In genomic region chr3:96254683-96255355, GRCm38 (mm10) we compare ENCODE assay signal across 10 mouse cellular contexts. TPM values are rescaled to one million over a fixed set of nuclear protein-coding genes. Genes with fewer than 3 reads are reported as not detected.
DNase-seq lines count a peak whose midpoint lies in the region; ATAC-seq and TF ChIP-seq lines count a peak whose summit lies in the region.
"Had no signal": no experiment of that assay in that cellular context is flagged by ENCODE, and none has a peak within 500 bp of the region (broad histone marks: within the 10 kb centered on the region; RNA-seq: fewer than 3 reads in every experiment).

No protein-coding gene starts in this region.

- no peaks in the 10 kb centered on the region for H3K9me3 ChIP-seq in heart, embryonic 12.5 days (replicated peaks)
- H3K9me3 ChIP-seq in E14TG2a.4 (ENCODE audit: low read length) = no peaks in the 10 kb centered on the region
- no peaks in the 10 kb centered on the region for H3K9me3 ChIP-seq in limb, embryonic 14.5 days (ENCODE audit: control insufficient read depth, low read length)
- H3K9me3 ChIP-seq: limb, embryonic 12.5 days had no signal

- WGBS in heart, embryonic 12.5 days = 23% methylated on average over 10 of the region's 10 CpGs
- 36% methylated on average over 10 of the region's 10 CpGs for WGBS in limb, embryonic 14.5 days

- peaks cover 29% of the 10 kb centered on the region for H3K4me1 ChIP-seq in heart, embryonic 12.5 days (replicated peaks)
- peaks cover 45% of the 10 kb centered on the region for H3K4me1 ChIP-seq in E14TG2a.4 (replicated peaks; ENCODE audit: low read depth, low read length)
- H3K4me1 ChIP-seq in limb, embryonic 14.5 days (ENCODE audit: control insufficient read depth, insufficient read depth, low read length) = peaks cover 9% of the 10 kb centered on the region; the same call in 1 of the 2 replicates

- H3K27me3 ChIP-seq in heart, embryonic 12.5 days (replicated peaks) = no peaks in the 10 kb centered on the region
- no peaks in the 10 kb centered on the region for H3K27me3 ChIP-seq in E14TG2a.4 (ENCODE audit: insufficient read depth, low read length)
- no peaks in the 10 kb centered on the region for H3K27me3 ChIP-seq in limb, embryonic 14.5 days (ENCODE audit: control insufficient read depth, insufficient read depth, low read length)

- no peak for DNase-seq in heart, postnatal 36 days
- DNase-seq in brain, embryonic 14.5 days (ENCODE audit: low read depth) = peak; percentile 76
- peak; percentile 40 for DNase-seq in limb, embryonic 14.5 days (ENCODE audit: low spot score)
- no peak for DNase-seq in thymus, postnatal 4 days
- DNase-seq in right cerebral cortex, adult 18-20 months = no peak
- no peak for DNase-seq in left cerebral cortex, adult 18-20 months (ENCODE audit: low spot score in 2 of 2)
- DNase-seq: cerebellum, adult 8-10 months had no signal

- H3K36me3 ChIP-seq in heart, embryonic 12.5 days = no peaks in the 10 kb centered on the region
- H3K36me3 ChIP-seq in E14TG2a.4 (ENCODE audit: insufficient read depth, low read length) = no peaks in the 10 kb centered on the region
- H3K36me3 ChIP-seq in limb, embryonic 14.5 days (ENCODE audit: control insufficient read depth, insufficient read depth, low read length) = no peaks in the 10 kb centered on the region
- H3K36me3 ChIP-seq: limb, embryonic 12.5 days had no signal

- intact Hi-C loops in heart, postnatal 36 days (cut with DNase I) = no loop called here

- no peak for TF ChIP-seq POLR2A in brain, embryonic 14.5 days (IDR thresholded peaks at IDR 0.05; ENCODE audit: borderline replicate concordance, extremely low read depth, insufficient read depth, insufficient read length, poor library complexity, severe bottlenecking)
- TF ChIP-seq POLR2A in limb, embryonic 14.5 days (IDR thresholded peaks at IDR 0.05; ENCODE audit: borderline replicate concordance, extremely low read depth, insufficient read depth, insufficient read length) = no peak

- no peak overlapping the region for H3K4me3 ChIP-seq in heart, embryonic 12.5 days
- H3K4me3 ChIP-seq in E14TG2a.4 (replicated peaks; ENCODE audit: low read length) = peak overlapping the region; percentile 68
- no peak overlapping the region for H3K4me3 ChIP-seq in limb, embryonic 14.5 days (replicated peaks; ENCODE audit: low read length)
- H3K4me3 ChIP-seq: limb, embryonic 12.5 days had no signal

- no peak for TF ChIP-seq CTCF in E14TG2a.4 (conservative IDR thresholded peaks at IDR 0.05; ENCODE audit: low read length)
- no peak for TF ChIP-seq CTCF in brain, embryonic 14.5 days (IDR thresholded peaks at IDR 0.05; ENCODE audit: borderline replicate concordance, extremely low read depth, insufficient read depth, insufficient read length)

- H3K4me2 ChIP-seq in heart, embryonic 12.5 days = peak overlapping the region; percentile 31; the same call in 1 of the 2 replicates
- H3K4me2 ChIP-seq in limb, embryonic 14.5 days (replicated peaks; ENCODE audit: low read depth, low read length, severe bottlenecking) = no peak overlapping the region
- H3K4me2 ChIP-seq: limb, embryonic 12.5 days had no signal

- H3K27ac ChIP-seq in heart, embryonic 12.5 days (ENCODE audit: poor library complexity, severe bottlenecking) = no peak overlapping the region
- H3K27ac ChIP-seq in limb, embryonic 14.5 days (replicated peaks; ENCODE audit: low read depth, low read length) = no peak overlapping the region
- H3K27ac ChIP-seq: limb, embryonic 12.5 days had no signal

- peak overlapping the region; percentile 12; the same call in 1 of the 2 replicates for H3K9ac ChIP-seq in heart, embryonic 12.5 days
- H3K9ac ChIP-seq in limb, embryonic 14.5 days (ENCODE audit: low read depth, low read length, severe bottlenecking) = no peak overlapping the region
- H3K9ac ChIP-seq: limb, embryonic 12.5 days had no signal

- peak; percentile 51; the same call in 1 of the 2 replicates for ATAC-seq in heart, embryonic 12.5 days (ENCODE audit: insufficient number of reproducible peaks, low FRiP score)
- no peak for ATAC-seq in limb, embryonic 14.5 days (ENCODE audit: low FRiP score, low read depth)

RNA-seq across cellular contexts. Expression of gene Hist2h4, which starts 8.3 kb away (rescaled TPM):
- polyA plus RNA-seq in heart, embryonic 12.5 days (2016; fragmentation: Nextera tagmentation; extraction: Ambion mirVana) = 3.2 and 3.7 TPM in 2 replicates
- total RNA-seq in heart, postnatal 36 days (2021) = 10 to 100 TPM; 14.0 to 17.5 TPM
- 5.9 and 7.0 TPM in 2 replicates for polyA plus RNA-seq in brain, embryonic 14.5 days (2012; rRNA removed)
- 5.9 and 6.4 TPM in 2 replicates for polyA plus RNA-seq in limb, embryonic 14.5 days (2012; rRNA removed)
- polyA plus RNA-seq in limb, embryonic 14.5 days (2014; fragmentation: Nextera tagmentation; extraction: Ambion mirVana) = 8.5 and 11.1 TPM in 2 replicates
- 10 to 100 TPM; 36.9 to 40.6 TPM for total RNA-seq in left cerebral cortex, adult 18-20 months (2021)

RNA-seq across cellular contexts. Expression of gene Hist2h3c1, which starts 8.3 kb away (rescaled TPM):
- 0.64 and 1.4 TPM in 2 replicates for polyA plus RNA-seq in heart, embryonic 12.5 days (2016; fragmentation: Nextera tagmentation; extraction: Ambion mirVana)
- not detected for total RNA-seq in heart, postnatal 36 days (2021)
- polyA plus RNA-seq in brain, embryonic 14.5 days (2012; rRNA removed) = not detected in 2 replicates
- not detected in 2 replicates for polyA plus RNA-seq in limb, embryonic 14.5 days (2012; rRNA removed)
- 0.66 and 2.4 TPM in 2 replicates for polyA plus RNA-seq in limb, embryonic 14.5 days (2014; fragmentation: Nextera tagmentation; extraction: Ambion mirVana)
- not detected for total RNA-seq in left cerebral cortex, adult 18-20 months (2021)
- polyA plus RNA-seq: limb, embryonic 12.5 days had no signal

RNA-seq across cellular contexts. Expression of gene Hist2h2aa1, which starts 9.5 kb away (rescaled TPM):
- 6.2 and 12.7 TPM in 2 replicates for polyA plus RNA-seq in heart, embryonic 12.5 days (2016; fragmentation: Nextera tagmentation; extraction: Ambion mirVana)
- total RNA-seq in heart, postnatal 36 days (2021) = 10 to 100 TPM in 1 of 2 experiments, 1 to 10 TPM in 1; 6.4 to 16.6 TPM
- 90.6 and 97.0 TPM in 2 replicates for polyA plus RNA-seq in brain, embryonic 14.5 days (2012; rRNA removed)
- polyA plus RNA-seq in limb, embryonic 14.5 days (2012; rRNA removed) = 44.2 and 73.5 TPM in 2 replicates
- polyA plus RNA-seq in limb, embryonic 14.5 days (2014; fragmentation: Nextera tagmentation; extraction: Ambion mirVana) = 18.1 and 21.2 TPM in 2 replicates
- 1 to 10 TPM in 1 of 2 experiments, not detected in 1; 2.9 TPM for total RNA-seq in left cerebral cortex, adult 18-20 months (2021)

RNA-seq across cellular contexts. Expression of gene Hist2h3b, which starts 13.6 kb away (rescaled TPM):
- polyA plus RNA-seq in heart, embryonic 12.5 days (2016; fragmentation: Nextera tagmentation; extraction: Ambion mirVana) = 23.4 and 26.5 TPM in 2 replicates
- 10 to 100 TPM; 36.6 to 38.6 TPM for total RNA-seq in heart, postnatal 36 days (2021)
- 76.5 and 89.8 TPM in 2 replicates for polyA plus RNA-seq in brain, embryonic 14.5 days (2012; rRNA removed)
- polyA plus RNA-seq in limb, embryonic 14.5 days (2012; rRNA removed) = 85.3 and 112 TPM in 2 replicates
- polyA plus RNA-seq in limb, embryonic 14.5 days (2014; fragmentation: Nextera tagmentation; extraction: Ambion mirVana) = 63.1 and 72.3 TPM in 2 replicates
- total RNA-seq in left cerebral cortex, adult 18-20 months (2021) = 10 to 100 TPM; 51.9 to 52.0 TPM

RNA-seq across cellular contexts. Expression of gene Hist2h2bb, which starts 14.7 kb away (rescaled TPM):
- 4.0 and 6.5 TPM in 2 replicates for polyA plus RNA-seq in heart, embryonic 12.5 days (2016; fragmentation: Nextera tagmentation; extraction: Ambion mirVana)
- total RNA-seq in heart, postnatal 36 days (2021) = 10 to 100 TPM; 51.8 to 59.2 TPM
- polyA plus RNA-seq in brain, embryonic 14.5 days (2012; rRNA removed) = 9.3 and 14.5 TPM in 2 replicates
- polyA plus RNA-seq in limb, embryonic 14.5 days (2012; rRNA removed) = 14.3 and 15.4 TPM in 2 replicates
- polyA plus RNA-seq in limb, embryonic 14.5 days (2014; fragmentation: Nextera tagmentation; extraction: Ambion mirVana) = 15.5 and 16.1 TPM in 2 replicates
- total RNA-seq in left cerebral cortex, adult 18-20 months (2021) = 100 to 1,000 TPM; 210 to 215 TPM

Comparison
In these comparisons a context has a peak if more than half of its experiments do, and no peak if none do; other contexts are left out.
1. DNase-seq: peak in brain, embryonic 14.5 days (single experiment) and limb, embryonic 14.5 days (single experiment); none in heart, postnatal 36 days (0 of 2), thymus, postnatal 4 days (single experiment), right cerebral cortex, adult 18-20 months (single experiment) and left cerebral cortex, adult 18-20 months (0 of 2).